Mouse (Mus musculus) cerebellum, adult 2 months (tissue): ENCODE results near the gene Eif2ak3.

ENCODE experiments used
- CTCF ChIP-seq: fragments of 200-500 bp; IDR thresholded peaks from 2 replicates; pipeline ENCODE4 v1.5.1; 2011; ENCODE audit warnings: low read depth, mild to moderate bottlenecking, control low read depth, low read length, moderate library complexity, borderline replicate concordance; ENCODE audit not compliant: insufficient read depth
- POLR2A ChIP-seq: fragments of 200-500 bp; IDR thresholded peaks from 2 replicates; pipeline ENCODE4 v1.6.1; 2011; ENCODE audit warnings: low read length, control low read depth, borderline replicate concordance; ENCODE audit not compliant: insufficient read depth

GRCm38 (mm10) chr6:70887993-70888392 is 43.7 kb downstream of the Eif2ak3 start:
- TF ChIP-seq CTCF = no peak
- no peak for TF ChIP-seq POLR2A
